Mouse (Mus musculus): ENCODE data around the gene Dpf2.

DNA sequence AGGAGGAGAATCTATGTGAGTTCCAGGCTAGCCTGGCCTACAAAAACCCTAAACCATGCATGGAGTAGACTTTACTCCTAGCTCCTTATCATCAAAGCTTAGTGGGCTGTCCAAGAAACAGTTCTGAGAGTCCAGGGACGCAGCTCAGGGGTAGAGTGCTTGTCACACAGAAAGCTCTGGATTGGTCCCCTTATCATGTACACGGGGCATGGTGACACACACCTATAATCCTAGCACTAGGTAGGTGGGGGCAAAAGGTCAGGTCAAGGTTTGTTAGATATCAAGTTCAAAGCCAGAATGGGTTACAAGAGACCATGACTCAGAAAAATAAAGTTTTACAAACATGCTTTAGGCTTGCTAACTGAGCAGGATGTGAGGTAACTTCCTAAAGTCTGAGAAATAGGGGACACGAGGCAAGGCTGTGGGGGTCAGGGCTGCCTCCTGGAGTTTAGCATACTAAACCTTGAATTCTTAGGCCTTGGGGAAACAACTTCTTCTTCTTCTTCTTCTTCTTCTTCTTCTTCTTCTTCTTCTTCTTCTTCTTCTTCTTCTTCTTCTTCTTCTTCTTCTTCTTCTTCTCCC, 25.5 kb downstream of the Dpf2 start:
- TF ChIP-seq CTCF (IDR thresholded peaks at IDR 0.05) (no peak), EP300 (IDR thresholded peaks at IDR 0.05) (no peak)

Data from lung, postnatal 0 days (tissue).